Mouse (Mus musculus) neural tube, embryonic 14.5 days (tissue): ENCODE data around the gene Gpr137. TPM values are rescaled to one million over a fixed set of nuclear protein-coding genes. Genes with fewer than 3 reads are reported as not detected.

ENCODE experiments used
- ATAC-seq: fragments of 200-750 bp; cut with Nextera tagmentation; 2 replicates; pipeline ENCODE4 v1.8.0; 2017; ENCODE audit warnings: low read depth, mild to moderate bottlenecking, moderate TSS enrichment, moderate library complexity
- H3K27ac ChIP-seq: fragments of 300-500 bp; sonication (generic); 2 replicates; pipeline ENCODE4 v1.5.1; 2014; ENCODE audit warnings: low read depth, mild to moderate bottlenecking, control low read depth, low read length, moderate library complexity, mixed read lengths
- H3K27me3 ChIP-seq: fragments of 300-500 bp; sonication (generic); 2 replicates; pipeline ENCODE4 v1.6.1; 2014; ENCODE audit warnings: low read length; ENCODE audit not compliant: control insufficient read depth, insufficient read depth
- H3K36me3 ChIP-seq: fragments of 300-500 bp; sonication (generic); 2 replicates; pipeline ENCODE4 v1.6.1; 2014; ENCODE audit warnings: low read length, mixed read lengths; ENCODE audit not compliant: control insufficient read depth, insufficient read depth
- H3K4me1 ChIP-seq: fragments of 300-500 bp; sonication (generic); 2 replicates; pipeline ENCODE4 v1.6.1; 2014; ENCODE audit warnings: low read length; ENCODE audit not compliant: control insufficient read depth, insufficient read depth
- H3K4me2 ChIP-seq: fragments of 300-500 bp; sonication (generic); 2 replicates; pipeline ENCODE4 v1.6.1; 2014; ENCODE audit warnings: mild to moderate bottlenecking, low read depth, low read length, control low read depth
- H3K4me3 ChIP-seq: fragments of 300-500 bp; sonication (generic); 2 replicates; pipeline ENCODE4 v1.5.1; 2014; ENCODE audit warnings: low read depth, low read length, control low read depth, mixed read lengths
- H3K9ac ChIP-seq: fragments of 300-500 bp; sonication (generic); replicated peaks from 2 replicates; pipeline ENCODE4 v1.6.1; 2014; ENCODE audit warnings: low read depth, mild to moderate bottlenecking, control low read depth, low read length, mixed read lengths
- H3K9me3 ChIP-seq: fragments of 300-500 bp; sonication (generic); 2 replicates; pipeline ENCODE4 v1.6.1; 2016; ENCODE audit warnings: low read length; ENCODE audit not compliant: control insufficient read depth
- WGBS: fragments of 180-500 bp; shearing (Covaris S2); extraction: QIAGEN DNeasy Blood & Tissue Kit; methylation state at CpG from one replicate; pipeline ENCODE4 v1.1.7; 2014; 5-methylcytosine and 5-hydroxymethylcytosine counted together
- polyA plus RNA-seq: library from polyadenylated mRNA; unstranded; fragments of >200 nt; fragmentation: Nextera tagmentation; extraction: Ambion mirVana; gene quantifications from 2 replicates; pipeline ENCODE4 v1.2.1, GENCODE M21; 2014

The Gpr137 gene
- polyA plus RNA-seq, 1 experiment from 2014 or later = 59.6 TPM

- Histone ChIP-seq H3K4me3 (no peak overlapping the region), H3K36me3 (no peaks in the 10 kb centered on the region), H3K9me3 (no peaks in the 10 kb centered on the region), H3K27ac (no peak overlapping the region), H3K4me1 (no peaks in the 10 kb centered on the region), H3K9ac (no peak overlapping the region), H3K27me3 (peaks cover 70% of the 10 kb centered on the region), H3K4me2 (no peak overlapping the region)
- ATAC-seq = no peak
- WGBS = 11% methylated on average over 9 of the region's 9 CpGs
These were observed 14.2 kb downstream of the Gpr137 start for GRCm38 (mm10) chr19:6928080-6928479.

GRCm38 (mm10) chr19:6926559-6927255 is 15.6 kb downstream of the Gpr137 start:
- no peaks in the 10 kb centered on the region for H3K36me3 ChIP-seq
- H3K27ac ChIP-seq = no peak overlapping the region
- H3K4me3 ChIP-seq = peak overlapping the region; percentile 18; the same call in 1 of the 2 replicates
- H3K9me3 ChIP-seq = no peaks in the 10 kb centered on the region
- WGBS = 10% methylated on average over 26 of the region's 26 CpGs
- H3K4me1 ChIP-seq = no peaks in the 10 kb centered on the region
- H3K27me3 ChIP-seq = peaks cover 60% of the 10 kb centered on the region
- peak overlapping the region; percentile 41 for H3K4me2 ChIP-seq
- no peak for ATAC-seq
- no peak overlapping the region for H3K9ac ChIP-seq

GRCm38 (mm10) chr19:6925611-6926329 is 16.5 kb downstream of the Gpr137 start:
- H3K9me3 ChIP-seq = no peaks in the 10 kb centered on the region
- peaks cover 57% of the 10 kb centered on the region for H3K27me3 ChIP-seq
- no peaks in the 10 kb centered on the region for H3K36me3 ChIP-seq
- no peak for ATAC-seq
- H3K9ac ChIP-seq = no peak overlapping the region
- 5% methylated on average over 40 of the region's 40 CpGs for WGBS
- peak overlapping the region; percentile 9; the same call in 1 of the 2 replicates for H3K4me3 ChIP-seq
- no peak overlapping the region for H3K27ac ChIP-seq
- H3K4me1 ChIP-seq = peaks cover 3% of the 10 kb centered on the region
- no peak overlapping the region for H3K4me2 ChIP-seq

GRCm38 (mm10) chr19:6925307-6925573 is 17.0 kb downstream of the Gpr137 start, which contains the start of gene Catsperz:
Gene Catsperz (minus strand): TSS chr19:6925380.
- Histone ChIP-seq H3K36me3 (no peaks in the 10 kb centered on the region), H3K27ac (no peak within 1 kb of the TSS), H3K4me2 (peak within 1 kb of the TSS; percentile 11; the same call in 1 of the 2 replicates), H3K4me3 (peak within 1 kb of the TSS; percentile 9; the same call in 1 of the 2 replicates), H3K9ac (no peak within 1 kb of the TSS), H3K27me3 (peaks cover 56% of the 10 kb centered on the region), H3K4me1 (peaks cover 8% of the 10 kb centered on the region), H3K9me3 (no peaks in the 10 kb centered on the region)
- no peak for ATAC-seq
- WGBS = 2% methylated on average over 9 of the region's 9 CpGs

- Histone ChIP-seq H3K9ac (no peak overlapping the region), H3K4me2 (peak overlapping the region; percentile 11; the same call in 1 of the 2 replicates), H3K4me3 (no peak overlapping the region), H3K9me3 (no peaks in the 10 kb centered on the region), H3K27me3 (peaks cover 54% of the 10 kb centered on the region), H3K36me3 (no peaks in the 10 kb centered on the region), H3K4me1 (peaks cover 14% of the 10 kb centered on the region), H3K27ac (no peak overlapping the region)
- no peak for ATAC-seq
- 3% methylated on average over 39 of the region's 39 CpGs for WGBS
These were observed 17.6 kb downstream of the Gpr137 start for GRCm38 (mm10) chr19:6924461-6925306.

- Histone ChIP-seq H3K4me2 (peak overlapping the region; percentile 96; the same call in 1 of the 2 replicates), H3K4me1 (peaks cover 14% of the 10 kb centered on the region), H3K4me3 (peak overlapping the region; percentile 73; the same call in 1 of the 2 replicates), H3K27ac (no peak overlapping the region), H3K27me3 (peaks cover 48% of the 10 kb centered on the region), H3K9me3 (no peaks in the 10 kb centered on the region), H3K36me3 (no peaks in the 10 kb centered on the region), H3K9ac (no peak overlapping the region)
- ATAC-seq = no peak
- 67% methylated on average over 6 of the region's 6 CpGs for WGBS
These were observed 19.2 kb downstream of the Gpr137 start for GRCm38 (mm10) chr19:6922901-6923735.

- Histone ChIP-seq H3K9ac (peak within 1 kb of the TSS; percentile 90), H3K4me1 (peaks cover 14% of the 10 kb centered on the region), H3K4me2 (peak within 1 kb of the TSS; percentile 96), H3K27ac (peak within 1 kb of the TSS; percentile 91), H3K4me3 (peak within 1 kb of the TSS; percentile 73), H3K9me3 (no peaks in the 10 kb centered on the region), H3K27me3 (peaks cover 42% of the 10 kb centered on the region), H3K36me3 (no peaks in the 10 kb centered on the region)
- ATAC-seq = peak; percentile 93
- under 1% methylated on average over 50 of the region's 66 CpGs for WGBS
These were observed 20.4 kb downstream of the Gpr137 start, which contains the start of gene Esrra for GRCm38 (mm10) chr19:6921647-6922567. Gene Esrra (minus strand): TSS chr19:6921813.
